Mouse (Mus musculus) stomach, embryonic 15.5 days (tissue): ENCODE measurements at regions not wholly inside any gene's neighbourhood (a gene's known extent, or its start where the extent isn't known, plus 50 kb on each side); places are given as distances from the start of the nearest gene placed in this dataset.

Source experiments
- ATAC-seq: fragments of 200-750 bp; cut with Nextera tagmentation; 2 replicates; pipeline ENCODE4 v1.8.0; 2017; ENCODE audit warnings: low read depth, moderate number of reproducible peaks, moderate TSS enrichment; ENCODE audit not compliant: insufficient read depth, low FRiP score
- H3K27ac ChIP-seq: fragments of 300-500 bp; sonication (generic); 2 replicates; pipeline ENCODE4 v1.5.1; 2015; ENCODE audit warnings: mild to moderate bottlenecking, inconsistent platforms
- H3K27me3 ChIP-seq: fragments of 300-500 bp; sonication (generic); replicated peaks from 2 replicates; pipeline ENCODE4 v1.6.1; 2015; ENCODE audit warnings: inconsistent platforms
- H3K36me3 ChIP-seq: fragments of 300-500 bp; sonication (generic); 2 replicates; pipeline ENCODE4 v1.6.1; 2015; ENCODE audit warnings: inconsistent platforms
- H3K4me1 ChIP-seq: fragments of 300-500 bp; sonication (generic); 2 replicates; pipeline ENCODE4 v1.6.1; 2015; ENCODE audit warnings: inconsistent platforms
- H3K4me2 ChIP-seq: fragments of 300-500 bp; sonication (generic); 2 replicates; pipeline ENCODE4 v1.6.1; 2015; ENCODE audit warnings: mild to moderate bottlenecking, inconsistent platforms
- H3K4me3 ChIP-seq: fragments of 300-500 bp; sonication (generic); replicated peaks from 2 replicates; pipeline ENCODE4 v1.5.1; 2015; ENCODE audit warnings: inconsistent platforms
- H3K9ac ChIP-seq: fragments of 300-500 bp; sonication (generic); 2 replicates; pipeline ENCODE4 v1.6.1; 2015; ENCODE audit warnings: inconsistent platforms
- H3K9me3 ChIP-seq: fragments of 300-500 bp; sonication (generic); 2 replicates; pipeline ENCODE4 v1.6.1; 2016; ENCODE audit warnings: inconsistent platforms
- WGBS: fragments of 180-500 bp; shearing (Covaris S2); methylation state at CpG from one replicate; pipeline ENCODE4 v1.1.7; 2015; 5-methylcytosine and 5-hydroxymethylcytosine counted together

DNA sequence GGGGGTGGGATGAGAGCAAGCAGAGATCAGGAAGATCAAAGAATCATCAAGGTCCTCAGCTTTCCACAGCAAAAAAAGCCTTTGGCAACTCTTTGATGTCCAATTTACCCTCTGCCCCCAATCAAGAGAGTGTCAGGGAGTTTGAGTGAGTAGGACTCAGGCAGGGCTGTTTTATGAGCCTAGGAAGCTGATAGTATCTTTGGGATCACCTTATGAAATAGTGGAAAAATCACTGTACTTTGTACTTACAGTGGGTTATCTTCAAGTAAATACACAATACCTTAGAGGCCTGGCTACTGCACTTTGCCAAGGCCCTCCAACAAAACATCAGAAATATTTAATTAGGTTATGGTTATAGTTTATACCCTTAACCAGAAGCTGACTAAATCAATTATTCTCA lies 1085.4 kb downstream of the Slc22a22 start:
- H3K36me3 ChIP-seq, result no peaks in the 10 kb centered on the region
- H3K9ac ChIP-seq, result no peak overlapping the region
- H3K27me3 ChIP-seq, result no peaks in the 10 kb centered on the region
- H3K4me3 ChIP-seq, result no peak overlapping the region
- no peak for ATAC-seq
- H3K4me1 ChIP-seq, result no peaks in the 10 kb centered on the region
- no peaks in the 10 kb centered on the region for H3K9me3 ChIP-seq
- H3K4me2 ChIP-seq, result no peak overlapping the region
- H3K27ac ChIP-seq, result no peak overlapping the region

DNA sequence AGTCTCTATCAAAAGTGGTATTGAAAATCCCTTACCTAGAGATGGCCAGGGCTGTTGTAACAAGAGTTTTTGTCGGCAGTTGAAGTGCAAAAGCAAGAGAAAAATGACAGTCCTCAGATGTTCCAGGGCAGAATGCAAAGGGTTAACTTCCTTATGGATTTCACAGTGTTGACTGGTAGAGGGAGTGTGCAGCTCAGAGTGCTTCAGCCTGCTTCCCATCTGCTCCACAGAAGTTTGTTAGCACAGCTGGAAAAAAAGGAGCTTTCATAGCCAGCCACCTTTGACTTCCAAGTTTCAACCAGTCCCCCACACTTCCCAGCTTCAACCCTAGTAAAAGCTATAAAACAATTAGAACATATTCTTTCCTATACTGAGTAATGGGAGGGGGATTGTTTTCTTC lies 1098.9 kb downstream of the Slc22a22 start:
- H3K9ac ChIP-seq, result no peak overlapping the region
- WGBS, result 20% methylated on average over 1 of the region's 1 CpGs
- no peaks in the 10 kb centered on the region for H3K9me3 ChIP-seq
- no peak overlapping the region for H3K4me3 ChIP-seq
- no peak overlapping the region for H3K4me2 ChIP-seq
- no peak for ATAC-seq
- no peak overlapping the region for H3K27ac ChIP-seq
- H3K4me1 ChIP-seq, result no peaks in the 10 kb centered on the region
- H3K27me3 ChIP-seq, result no peaks in the 10 kb centered on the region
- H3K36me3 ChIP-seq, result no peaks in the 10 kb centered on the region

DNA sequence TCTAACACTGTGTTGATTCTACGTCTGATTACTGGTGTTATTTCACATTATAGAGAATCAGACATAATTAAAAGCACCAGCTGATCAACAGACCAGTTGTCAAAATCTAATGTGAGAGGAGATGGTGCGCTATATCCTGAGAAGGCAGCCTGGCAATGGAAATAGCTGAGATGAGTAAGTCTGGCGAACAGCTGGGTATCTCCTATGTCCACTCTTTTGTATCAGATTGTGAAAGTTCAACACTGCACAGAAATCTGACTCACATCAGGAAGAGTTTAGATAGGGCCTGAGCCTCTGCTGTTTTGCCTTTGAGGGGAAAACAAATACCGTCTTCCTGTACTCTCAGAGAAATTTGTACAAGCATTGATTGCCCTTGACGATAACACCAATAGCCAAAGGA lies 1126.5 kb downstream of the Slc22a22 start:
- Histone ChIP-seq H3K4me3 (no peak overlapping the region), H3K27me3 (no peaks in the 10 kb centered on the region), H3K9ac (no peak overlapping the region), H3K27ac (no peak overlapping the region), H3K9me3 (no peaks in the 10 kb centered on the region), H3K36me3 (no peaks in the 10 kb centered on the region), H3K4me2 (no peak overlapping the region), H3K4me1 (no peaks in the 10 kb centered on the region)
- WGBS, result 78% methylated on average over 5 of the region's 5 CpGs
- ATAC-seq, result no peak

DNA sequence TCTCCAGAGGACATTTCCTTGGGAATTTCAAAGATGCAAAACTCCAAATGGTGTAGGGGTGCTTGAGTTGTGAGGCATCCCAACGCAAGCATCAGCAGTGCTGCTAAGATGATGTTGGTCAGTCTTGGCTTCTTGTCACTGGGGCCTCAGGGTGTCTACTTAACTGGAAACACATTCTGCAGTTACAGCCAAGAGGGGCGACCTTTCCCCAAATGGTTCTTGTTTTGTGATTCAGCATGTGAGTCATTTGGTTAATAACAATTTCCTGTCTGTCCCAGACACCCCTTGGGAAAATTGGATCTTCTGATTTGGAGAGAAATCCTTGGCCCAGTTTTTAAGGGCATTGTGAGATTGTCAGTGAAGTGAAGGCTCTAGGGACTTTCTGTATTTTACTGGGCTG lies 1131.3 kb downstream of the Slc22a22 start:
- no peaks in the 10 kb centered on the region for H3K9me3 ChIP-seq
- H3K4me1 ChIP-seq, result no peaks in the 10 kb centered on the region
- H3K4me3 ChIP-seq, result no peak overlapping the region
- ATAC-seq, result no peak
- H3K27ac ChIP-seq, result no peak overlapping the region
- no peak overlapping the region for H3K9ac ChIP-seq
- H3K27me3 ChIP-seq, result no peaks in the 10 kb centered on the region
- WGBS, result 52% methylated on average over 2 of the region's 2 CpGs
- no peaks in the 10 kb centered on the region for H3K36me3 ChIP-seq
- H3K4me2 ChIP-seq, result no peak overlapping the region

DNA sequence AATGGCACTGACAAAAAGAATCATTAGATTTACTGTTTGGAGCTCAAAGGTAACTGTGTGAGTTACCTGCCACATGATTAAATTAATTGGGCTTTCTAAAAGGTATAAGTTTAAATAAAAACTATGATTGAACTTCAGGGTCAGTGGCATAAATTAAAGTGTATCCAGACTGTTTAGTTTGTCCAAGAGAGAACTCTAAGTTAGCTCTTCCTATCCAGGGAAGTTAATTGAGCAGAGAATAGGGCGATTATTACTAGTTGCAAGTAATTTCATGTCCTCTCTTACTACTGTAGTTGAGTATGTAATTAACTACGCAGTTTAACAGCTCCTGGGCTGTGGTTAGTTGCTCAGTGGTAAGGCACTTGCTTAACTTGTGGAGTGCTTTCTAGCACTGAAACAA lies 1132.5 kb downstream of the Slc22a22 start:
- 82% methylated on average over 2 of the region's 2 CpGs for WGBS
- no peaks in the 10 kb centered on the region for H3K27me3 ChIP-seq
- no peak overlapping the region for H3K27ac ChIP-seq
- no peaks in the 10 kb centered on the region for H3K36me3 ChIP-seq
- no peaks in the 10 kb centered on the region for H3K9me3 ChIP-seq
- no peak for ATAC-seq
- H3K4me1 ChIP-seq, result no peaks in the 10 kb centered on the region
- no peak overlapping the region for H3K9ac ChIP-seq
- H3K4me3 ChIP-seq, result no peak overlapping the region
- H3K4me2 ChIP-seq, result no peak overlapping the region

DNA sequence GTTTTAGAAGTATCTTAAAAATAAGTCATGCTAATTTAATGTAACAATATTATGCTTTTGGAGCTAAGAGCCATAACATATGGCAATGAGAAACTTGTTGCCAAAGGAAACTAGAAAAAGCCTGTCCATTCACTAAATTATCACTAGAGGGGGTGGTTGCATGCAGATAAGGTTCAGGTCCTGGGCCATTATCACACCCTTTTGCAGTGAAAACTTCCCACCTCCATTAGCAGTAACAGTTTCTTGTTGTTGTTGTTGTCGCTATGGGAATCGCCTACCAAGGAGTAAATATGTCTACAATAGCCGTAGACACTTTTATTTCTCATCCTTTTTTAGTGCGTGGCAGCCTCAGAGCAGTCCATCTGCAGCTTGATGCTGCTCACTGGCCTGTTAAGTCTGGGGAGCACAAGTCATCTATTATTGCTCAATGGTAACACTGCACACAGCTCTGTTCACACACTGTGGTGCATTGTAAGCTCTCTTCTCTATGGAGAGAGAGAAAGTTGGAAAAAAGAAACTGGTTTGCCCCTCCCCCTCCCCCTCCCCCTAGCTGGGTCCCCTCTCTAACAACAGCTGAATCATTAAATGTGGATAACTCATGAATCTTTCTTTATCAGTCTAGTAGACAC lies 1133.0 kb downstream of the Slc22a22 start:
- H3K4me3 ChIP-seq, result no peak overlapping the region
- ATAC-seq, result no peak
- no peaks in the 10 kb centered on the region for H3K4me1 ChIP-seq
- H3K27ac ChIP-seq, result no peak overlapping the region
- H3K4me2 ChIP-seq, result no peak overlapping the region
- H3K36me3 ChIP-seq, result no peaks in the 10 kb centered on the region
- H3K9me3 ChIP-seq, result no peaks in the 10 kb centered on the region
- 57% methylated on average over 4 of the region's 4 CpGs for WGBS
- H3K9ac ChIP-seq, result no peak overlapping the region
- no peaks in the 10 kb centered on the region for H3K27me3 ChIP-seq

DNA sequence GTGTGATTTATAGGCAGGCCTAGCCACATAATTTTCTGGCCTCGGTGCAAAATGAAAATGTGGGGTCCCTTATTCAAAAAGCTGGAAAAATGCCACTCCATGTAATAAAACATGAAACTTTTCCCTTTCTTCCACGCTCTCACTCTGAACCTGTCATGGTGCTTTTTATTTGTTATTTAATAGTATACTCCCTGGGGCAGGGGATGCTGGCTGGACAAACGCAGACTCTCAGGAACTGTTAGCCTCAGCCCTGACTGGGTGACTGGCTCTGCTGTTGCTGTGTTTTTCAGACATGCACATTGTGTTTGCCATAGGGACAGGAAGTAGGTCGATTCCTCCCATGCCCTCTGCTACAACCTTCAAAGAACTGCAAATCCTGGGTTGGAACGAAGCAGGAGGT lies 1139.5 kb downstream of the Slc22a22 start:
- no peak overlapping the region for H3K27ac ChIP-seq
- no peaks in the 10 kb centered on the region for H3K36me3 ChIP-seq
- H3K4me3 ChIP-seq, result no peak overlapping the region
- no peaks in the 10 kb centered on the region for H3K9me3 ChIP-seq
- WGBS, result 52% methylated on average over 5 of the region's 5 CpGs
- no peak overlapping the region for H3K9ac ChIP-seq
- no peaks in the 10 kb centered on the region for H3K27me3 ChIP-seq
- ATAC-seq, result no peak
- no peak overlapping the region for H3K4me2 ChIP-seq
- no peaks in the 10 kb centered on the region for H3K4me1 ChIP-seq

DNA sequence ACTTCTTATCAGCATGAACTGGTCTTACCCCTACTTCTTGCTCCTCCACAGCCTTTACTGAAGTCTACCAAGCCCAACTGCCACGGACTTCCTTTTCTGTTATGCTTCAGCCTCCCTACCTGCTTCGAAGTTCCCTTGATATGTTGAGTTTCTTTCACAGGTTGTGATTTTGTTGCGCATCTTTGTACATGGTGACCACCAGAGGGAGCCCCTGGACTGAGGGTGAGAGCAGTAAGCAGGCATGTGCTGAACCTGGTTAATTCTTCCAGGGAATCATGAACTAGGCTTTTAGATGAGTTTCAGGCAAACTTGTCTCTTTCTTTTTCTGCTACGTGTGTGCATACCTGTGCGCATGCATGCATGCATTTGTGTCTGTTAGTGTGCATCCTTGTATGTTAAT lies 1141.0 kb downstream of the Slc22a22 start:
- H3K4me3 ChIP-seq, result no peak overlapping the region
- no peak overlapping the region for H3K4me2 ChIP-seq
- H3K9me3 ChIP-seq, result no peaks in the 10 kb centered on the region
- H3K27ac ChIP-seq, result no peak overlapping the region
- WGBS, result 40% methylated on average over 5 of the region's 5 CpGs
- ATAC-seq, result no peak
- no peaks in the 10 kb centered on the region for H3K4me1 ChIP-seq
- H3K36me3 ChIP-seq, result no peaks in the 10 kb centered on the region
- H3K27me3 ChIP-seq, result no peaks in the 10 kb centered on the region
- H3K9ac ChIP-seq, result no peak overlapping the region

DNA sequence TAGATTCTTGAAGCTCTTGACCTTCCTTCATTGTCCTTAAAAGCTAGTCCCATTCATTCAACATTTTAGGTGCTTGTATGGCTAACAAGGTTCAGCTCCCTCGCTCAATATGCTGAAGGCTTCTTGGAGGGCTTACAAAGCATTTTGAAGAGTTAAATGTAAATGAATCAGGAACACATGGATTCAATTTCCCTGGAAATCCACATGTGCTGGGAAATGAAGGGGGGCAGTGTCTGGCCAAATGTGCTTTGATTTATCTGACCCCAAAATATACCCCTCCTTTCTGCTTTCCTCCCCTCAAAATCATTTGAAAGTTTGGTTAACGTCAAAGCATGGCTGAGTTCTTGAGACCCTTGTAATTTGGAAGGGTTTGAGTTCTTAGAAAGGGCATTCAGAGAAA lies 1142.4 kb downstream of the Slc22a22 start:
- Histone ChIP-seq H3K9me3 (no peaks in the 10 kb centered on the region), H3K27ac (no peak overlapping the region), H3K9ac (no peak overlapping the region), H3K4me1 (no peaks in the 10 kb centered on the region), H3K27me3 (no peaks in the 10 kb centered on the region), H3K4me2 (no peak overlapping the region), H3K36me3 (no peaks in the 10 kb centered on the region), H3K4me3 (no peak overlapping the region)
- WGBS, result 63% methylated on average over 2 of the region's 2 CpGs
- ATAC-seq, result no peak

DNA sequence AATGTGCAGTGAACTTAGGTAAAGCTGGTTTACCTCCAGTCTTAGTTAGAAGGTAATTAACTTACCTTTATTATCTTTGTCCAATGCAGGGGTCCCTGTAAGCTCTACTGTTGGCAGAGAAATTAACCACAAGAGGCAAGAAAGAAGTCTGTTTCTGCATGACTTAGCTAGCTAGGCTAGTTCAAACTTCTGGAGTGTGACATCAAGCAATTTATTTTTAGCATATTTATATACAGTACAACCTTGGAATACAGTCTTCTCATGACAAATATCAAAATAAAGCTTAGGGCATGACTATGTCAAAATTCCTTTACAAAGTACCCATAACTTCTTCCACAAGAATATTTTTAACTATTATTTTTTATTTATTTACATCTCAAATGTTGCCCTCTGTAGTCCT lies 1156.9 kb downstream of the Slc22a22 start:
- H3K9me3 ChIP-seq, result no peaks in the 10 kb centered on the region
- no peaks in the 10 kb centered on the region for H3K4me1 ChIP-seq
- no peak overlapping the region for H3K27ac ChIP-seq
- no peak for ATAC-seq
- H3K36me3 ChIP-seq, result no peaks in the 10 kb centered on the region
- no peak overlapping the region for H3K9ac ChIP-seq
- H3K27me3 ChIP-seq, result no peaks in the 10 kb centered on the region
- H3K4me2 ChIP-seq, result no peak overlapping the region
- H3K4me3 ChIP-seq, result no peak overlapping the region

DNA sequence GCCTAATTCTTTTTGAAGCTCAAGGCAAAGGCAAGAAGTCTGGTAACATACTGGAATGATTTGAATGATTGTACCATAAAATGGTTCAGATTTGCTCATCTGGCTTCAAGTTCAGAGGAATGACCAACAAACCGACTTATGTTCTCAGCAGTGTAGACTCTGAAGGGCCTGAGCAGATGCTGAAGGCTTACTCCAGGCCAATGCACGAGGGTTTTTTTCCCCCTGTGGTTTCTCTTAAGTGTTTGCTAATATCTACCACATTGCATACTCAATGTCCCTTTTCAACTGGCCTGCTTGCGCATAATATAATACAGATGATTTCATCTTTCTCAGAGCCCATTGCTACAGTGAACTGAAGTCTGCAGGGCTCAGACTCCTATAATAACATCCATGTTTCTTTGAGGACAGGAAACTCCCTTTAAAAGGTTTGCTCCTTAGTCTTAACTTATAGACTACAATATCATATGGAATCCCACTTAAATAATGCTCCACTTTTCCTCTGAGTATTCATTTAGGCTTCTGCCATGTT lies 1182.5 kb downstream of the Slc22a22 start:
- H3K4me3 ChIP-seq, result no peak overlapping the region
- H3K4me2 ChIP-seq, result no peak overlapping the region
- no peak overlapping the region for H3K9ac ChIP-seq
- no peaks in the 10 kb centered on the region for H3K4me1 ChIP-seq
- 74% methylated on average over 3 of the region's 3 CpGs for WGBS
- no peaks in the 10 kb centered on the region for H3K27me3 ChIP-seq
- ATAC-seq, result no peak
- no peaks in the 10 kb centered on the region for H3K36me3 ChIP-seq
- no peak overlapping the region for H3K27ac ChIP-seq
- H3K9me3 ChIP-seq, result no peaks in the 10 kb centered on the region

DNA sequence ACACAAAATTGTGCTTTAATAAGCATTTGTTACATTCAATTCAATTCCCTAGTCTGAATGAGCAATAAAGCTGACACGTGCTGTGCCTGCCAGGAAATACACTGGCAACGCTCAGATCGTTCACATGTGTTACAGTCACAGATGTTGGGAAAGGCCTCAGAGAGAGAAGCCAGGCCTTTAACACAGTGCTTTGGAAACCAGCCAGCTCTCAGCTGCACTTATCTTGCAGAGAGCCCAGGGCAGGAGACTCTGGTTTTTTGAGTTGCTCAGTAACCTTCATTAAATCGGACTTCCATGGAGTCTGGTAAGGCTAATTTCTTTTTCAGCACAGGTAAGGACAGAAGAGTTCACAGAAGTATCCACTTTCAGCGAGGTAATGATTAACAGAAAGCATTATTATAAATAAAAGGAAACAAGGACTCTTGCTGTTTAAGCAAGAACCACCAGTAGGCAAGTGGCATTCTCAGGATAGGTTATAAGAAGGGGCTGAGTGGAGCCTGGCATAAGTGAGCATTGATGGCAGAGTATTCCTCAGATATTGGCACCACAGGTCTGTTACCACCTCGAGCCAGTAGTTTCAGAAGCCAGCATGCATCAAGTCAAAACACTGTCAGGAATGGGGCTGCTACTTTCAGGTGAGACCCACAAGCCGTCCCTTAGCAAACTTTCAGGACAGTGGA lies 1198.7 kb downstream of the Slc22a22 start:
- 0 out of 2 replicates have a peak overlapping the region, but pooled peaks have one; percentile 35 for H3K27ac ChIP-seq
- no peaks in the 10 kb centered on the region for H3K36me3 ChIP-seq
- 28% methylated on average over 7 of the region's 7 CpGs for WGBS
- ATAC-seq, result peak; percentile 86
- no peak overlapping the region for H3K4me2 ChIP-seq
- H3K9ac ChIP-seq, result no peak overlapping the region
- peaks cover 8% of the 10 kb centered on the region; the same call in 1 of the 2 replicates for H3K4me1 ChIP-seq
- H3K4me3 ChIP-seq, result no peak overlapping the region
- H3K27me3 ChIP-seq, result no peaks in the 10 kb centered on the region
- H3K9me3 ChIP-seq, result no peaks in the 10 kb centered on the region
